Mouse (Mus musculus): ENCODE data around the gene Gps2. TPM values are rescaled to one million over a fixed set of nuclear protein-coding genes. Genes with fewer than 3 reads are reported as not detected.

Gene Gps2
- polyA plus RNA-seq, 1 experiment from 2014 or later = 107 TPM

- WGBS (ENCODE audit: insufficient replicate concordance) = 77% methylated on average over 3 of the region's 3 CpGs
- 0 out of 2 replicates have a peak overlapping the region, but pooled peaks have one; percentile 1 for H3K4me3 ChIP-seq (replicated peaks)
- peak overlapping the region; percentile 85 for H3K27ac ChIP-seq
- H3K27me3 ChIP-seq = 0 out of 2 replicates have a peak, but pooled peaks cover 4% of the 10 kb centered on the region
- H3K4me1 ChIP-seq (replicated peaks) = peaks cover 82% of the 10 kb centered on the region
- H3K9ac ChIP-seq = peak overlapping the region; percentile 75
- H3K36me3 ChIP-seq = no peaks in the 10 kb centered on the region
- no peaks in the 10 kb centered on the region for H3K9me3 ChIP-seq (replicated peaks)
- ATAC-seq (ENCODE audit: low read depth) (no peak), DNase-seq (no peak)
- H3K4me2 ChIP-seq = peak overlapping the region; percentile 97
Measured at GRCm38 (mm10) chr11:69878399-69878798, 35.3 kb upstream of the Gps2 start.

- 25% methylated on average over 6 of the region's 6 CpGs for WGBS (ENCODE audit: insufficient replicate concordance)
- peak; percentile 55 for DNase-seq
- Histone ChIP-seq H3K9ac (peak overlapping the region; percentile 75), H3K4me2 (peak overlapping the region; percentile 97), H3K36me3 (no peaks in the 10 kb centered on the region), H3K9me3 (replicated peaks) (no peaks in the 10 kb centered on the region), H3K27me3 (0 out of 2 replicates have a peak, but pooled peaks cover 4% of the 10 kb centered on the region), H3K4me1 (replicated peaks) (peaks cover 88% of the 10 kb centered on the region), H3K27ac (peak overlapping the region; percentile 85), H3K4me3 (replicated peaks) (peak overlapping the region; percentile 66; the same call in 1 of the 2 replicates)
- peak; percentile 69 for ATAC-seq (ENCODE audit: low read depth)
Measured at GRCm38 (mm10) chr11:69878952-69879351, 34.7 kb upstream of the Gps2 start.

- Histone ChIP-seq H3K4me3 (replicated peaks) (peak overlapping the region; percentile 66), H3K27me3 (0 out of 2 replicates have a peak, but pooled peaks cover 4% of the 10 kb centered on the region), H3K9me3 (replicated peaks) (no peaks in the 10 kb centered on the region), H3K4me1 (replicated peaks) (peaks cover 89% of the 10 kb centered on the region), H3K9ac (peak overlapping the region; percentile 75), H3K27ac (peak overlapping the region; percentile 85), H3K4me2 (peak overlapping the region; percentile 97), H3K36me3 (no peaks in the 10 kb centered on the region)
- 73% methylated on average over 15 of the region's 15 CpGs for WGBS (ENCODE audit: insufficient replicate concordance)
- ATAC-seq (ENCODE audit: low read depth) = no peak
- DNase-seq = no peak
Measured at GRCm38 (mm10) chr11:69879711-69880110, 34.0 kb upstream of the Gps2 start.

GRCm38 (mm10) chr11:69880506-69880852 is 33.2 kb upstream of the Gps2 start:
- H3K36me3 ChIP-seq = no peaks in the 10 kb centered on the region
- ATAC-seq (ENCODE audit: low read depth) (peak; percentile 46), DNase-seq (peak; percentile 72)

GRCm38 (mm10) chr11:69880853-69881603 is 32.7 kb upstream of the Gps2 start, which contains the start of gene Kctd11:
TSS of gene Kctd11 (minus strand) at chr11:69881406.
- Histone ChIP-seq H3K27ac (peak within 1 kb of the TSS; percentile 85), H3K4me1 (replicated peaks) (peaks cover 88% of the 10 kb centered on the region), H3K4me3 (replicated peaks) (peak within 1 kb of the TSS; percentile 66), H3K27me3 (0 out of 2 replicates have a peak, but pooled peaks cover 4% of the 10 kb centered on the region), H3K4me2 (peak within 1 kb of the TSS; percentile 97), H3K36me3 (no peaks in the 10 kb centered on the region), H3K9me3 (replicated peaks) (no peaks in the 10 kb centered on the region), H3K9ac (peak within 1 kb of the TSS; percentile 75)
- ATAC-seq (ENCODE audit: low read depth) (peak; percentile 77), DNase-seq (peak; percentile 78)
- WGBS (ENCODE audit: insufficient replicate concordance) = under 1% methylated on average over 46 of the region's 46 CpGs

More at GRCm38 (mm10) chr11:69880506-69880852, 33.2 kb upstream of the Gps2 start:
- Histone ChIP-seq H3K4me2 (peak overlapping the region; percentile 97), H3K4me3 (replicated peaks) (peak overlapping the region; percentile 66), H3K9ac (peak overlapping the region; percentile 75), H3K4me1 (replicated peaks) (peaks cover 89% of the 10 kb centered on the region), H3K27me3 (0 out of 2 replicates have a peak, but pooled peaks cover 4% of the 10 kb centered on the region), H3K27ac (peak overlapping the region; percentile 85), H3K9me3 (replicated peaks) (no peaks in the 10 kb centered on the region)
- WGBS (ENCODE audit: insufficient replicate concordance) = under 1% methylated on average over 18 of the region's 18 CpGs

GRCm38 (mm10) chr11:69881787-69882670 is 31.7 kb upstream of the Gps2 start:
- peak overlapping the region; percentile 85 for H3K27ac ChIP-seq
- ATAC-seq (ENCODE audit: low read depth) = no peak
- H3K9me3 ChIP-seq (replicated peaks) = no peaks in the 10 kb centered on the region
- H3K4me1 ChIP-seq (replicated peaks) = peaks cover 88% of the 10 kb centered on the region
- WGBS (ENCODE audit: insufficient replicate concordance) = 69% methylated on average over 21 of the region's 21 CpGs
- 0 out of 2 replicates have a peak, but pooled peaks cover 4% of the 10 kb centered on the region for H3K27me3 ChIP-seq
- H3K9ac ChIP-seq = peak overlapping the region; percentile 75
- no peak for DNase-seq
- H3K4me2 ChIP-seq = peak overlapping the region; percentile 97
- H3K4me3 ChIP-seq (replicated peaks) = peak overlapping the region; percentile 66
- H3K36me3 ChIP-seq = no peaks in the 10 kb centered on the region

- Histone ChIP-seq H3K9me3 (replicated peaks) (no peaks in the 10 kb centered on the region), H3K27ac (no peak overlapping the region), H3K36me3 (no peaks in the 10 kb centered on the region), H3K4me3 (replicated peaks) (no peak overlapping the region), H3K9ac (no peak overlapping the region), H3K4me1 (replicated peaks) (peaks cover 88% of the 10 kb centered on the region), H3K4me2 (no peak overlapping the region), H3K27me3 (0 out of 2 replicates have a peak, but pooled peaks cover 4% of the 10 kb centered on the region)
- DNase-seq (no peak), ATAC-seq (ENCODE audit: low read depth) (no peak)
- 63% methylated on average over 4 of the region's 4 CpGs for WGBS (ENCODE audit: insufficient replicate concordance)
Measured at GRCm38 (mm10) chr11:69883066-69883465, 30.6 kb upstream of the Gps2 start.

GRCm38 (mm10) chr11:69883527-69884151 is 30.0 kb upstream of the Gps2 start:
- WGBS (ENCODE audit: insufficient replicate concordance) = 79% methylated on average over 8 of the region's 8 CpGs

GRCm38 (mm10) chr11:69884240-69884639 is 29.4 kb upstream of the Gps2 start:
- Histone ChIP-seq H3K4me3 (replicated peaks) (no peak overlapping the region), H3K4me2 (no peak overlapping the region), H3K27ac (peak overlapping the region; percentile 56), H3K27me3 (0 out of 2 replicates have a peak, but pooled peaks cover 4% of the 10 kb centered on the region), H3K4me1 (replicated peaks) (peaks cover 81% of the 10 kb centered on the region), H3K9ac (0 out of 2 replicates have a peak overlapping the region, but pooled peaks have one; percentile 20), H3K9me3 (replicated peaks) (no peaks in the 10 kb centered on the region), H3K36me3 (no peaks in the 10 kb centered on the region)
- DNase-seq (no peak), ATAC-seq (ENCODE audit: low read depth) (no peak)
- WGBS (ENCODE audit: insufficient replicate concordance) = 70% methylated on average over 9 of the region's 9 CpGs

More at GRCm38 (mm10) chr11:69883527-69884151, 30.0 kb upstream of the Gps2 start:
- Histone ChIP-seq H3K36me3 (no peaks in the 10 kb centered on the region), H3K4me1 (replicated peaks) (peaks cover 87% of the 10 kb centered on the region), H3K9ac (no peak overlapping the region), H3K27me3 (0 out of 2 replicates have a peak, but pooled peaks cover 4% of the 10 kb centered on the region), H3K4me2 (no peak overlapping the region), H3K27ac (no peak overlapping the region), H3K9me3 (replicated peaks) (no peaks in the 10 kb centered on the region), H3K4me3 (replicated peaks) (no peak overlapping the region)
- ATAC-seq (ENCODE audit: low read depth) = no peak
- no peak for DNase-seq

GRCm38 (mm10) chr11:69884663-69885062 is 29.0 kb upstream of the Gps2 start:
- peak overlapping the region; percentile 56 for H3K27ac ChIP-seq
- H3K4me2 ChIP-seq = no peak overlapping the region
- ATAC-seq (ENCODE audit: low read depth) (no peak), DNase-seq (no peak)
- no peaks in the 10 kb centered on the region for H3K9me3 ChIP-seq (replicated peaks)
- no peaks in the 10 kb centered on the region for H3K36me3 ChIP-seq
- no peak overlapping the region for H3K4me3 ChIP-seq (replicated peaks)
- peaks cover 77% of the 10 kb centered on the region for H3K4me1 ChIP-seq (replicated peaks)
- H3K27me3 ChIP-seq = 0 out of 2 replicates have a peak, but pooled peaks cover 4% of the 10 kb centered on the region
- WGBS (ENCODE audit: insufficient replicate concordance) = 78% methylated on average over 8 of the region's 8 CpGs
- peak overlapping the region; percentile 20; the same call in 1 of the 2 replicates for H3K9ac ChIP-seq
